Mouse (Mus musculus): ENCODE measurements around the gene Mtus2. TPM values are rescaled to one million over a fixed set of nuclear protein-coding genes. Genes with fewer than 3 reads are reported as not detected.

Mtus2 gene
- total and polyA plus RNA-seq, 3 experiments: 0.08 TPM; not detected in 2

GRCm38 (mm10) chr5:148185898-148186297 is 228.8 kb downstream of the Mtus2 start:
- no peak overlapping the region for H3K27ac ChIP-seq (ENCODE audit: control insufficient read depth, low read depth, low read length)
- no peaks in the 10 kb centered on the region for H3K79me2 ChIP-seq (ENCODE audit: control insufficient read depth, insufficient read depth, low read length, poor library complexity)
- no peaks in the 10 kb centered on the region for H3K27me3 ChIP-seq (ENCODE audit: control insufficient read depth in 1 of 2, insufficient read depth in 2 of 2, low read length in 2 of 2)
- no peak overlapping the region for H3K4me3 ChIP-seq (ENCODE audit: control insufficient read depth in 1 of 2, insufficient read depth in 1 of 2, low read depth in 2 of 2, low read length in 2 of 2)
- no peak for DNase-seq (ENCODE audit: low read depth, low spot score)
- H3K4me1 ChIP-seq (ENCODE audit: control insufficient read depth in 1 of 2, insufficient read depth in 2 of 2, low read length in 2 of 2): no peaks in the 10 kb centered on the region
- H3K36me3 ChIP-seq (ENCODE audit: control insufficient read depth in 1 of 2, insufficient read depth in 2 of 2, low read length in 2 of 2): no peaks in the 10 kb centered on the region
- no peaks in the 10 kb centered on the region for H3K9me3 ChIP-seq (replicated peaks; ENCODE audit: insufficient read depth, low read length)
- TF ChIP-seq CTCF (IDR thresholded peaks at IDR 0.05 in 2 of 3, conservative IDR thresholded peaks at IDR 0.05 in 1 of 3; ENCODE audit: control insufficient read depth in 1 of 3, insufficient read depth in 1 of 3, low read depth in 2 of 3, low read length in 3 of 3, poor library complexity in 1 of 3, severe bottlenecking in 1 of 3) (peak in 2 of 3 experiments; percentile 1 to 18; a peak in 2 of 6 replicates), ZNF384 (IDR thresholded peaks at IDR 0.05; ENCODE audit: low read depth, low read length) (no peak)
- H3K9ac ChIP-seq (ENCODE audit: control insufficient read depth, low read depth, low read length, poor library complexity, severe bottlenecking): no peak overlapping the region

- no peak for TF ChIP-seq NELFE (IDR thresholded peaks at IDR 0.05; ENCODE audit: low read depth, low read length)
- TF ChIP-seq MAZ (IDR thresholded peaks at IDR 0.05; ENCODE audit: low read depth, low read length): no peak
- TF ChIP-seq MEF2A (IDR thresholded peaks at IDR 0.05; ENCODE audit: extremely low read depth, insufficient replicate concordance, low read depth, low read length, poor library complexity, severe bottlenecking): no peak
- no peak for TF ChIP-seq ZC3H11A (IDR thresholded peaks at IDR 0.05; ENCODE audit: low read depth, low read length)
- Histone ChIP-seq H3K9me3 (replicated peaks; ENCODE audit: insufficient read depth, low read length) (no peaks in the 10 kb centered on the region), H3K27ac (ENCODE audit: control insufficient read depth, low read depth, low read length) (no peak overlapping the region), H3K4me3 (ENCODE audit: control insufficient read depth in 1 of 2, insufficient read depth in 1 of 2, low read depth in 2 of 2, low read length in 2 of 2) (no peak overlapping the region), H3K79me2 (ENCODE audit: control insufficient read depth, insufficient read depth, low read length, poor library complexity) (no peaks in the 10 kb centered on the region), H3K9ac (ENCODE audit: control insufficient read depth, low read depth, low read length, poor library complexity, severe bottlenecking) (no peak overlapping the region), H3K27me3 (ENCODE audit: control insufficient read depth in 1 of 2, insufficient read depth in 2 of 2, low read length in 2 of 2) (no peaks in the 10 kb centered on the region), H3K36me3 (ENCODE audit: control insufficient read depth in 1 of 2, insufficient read depth in 2 of 2, low read length in 2 of 2) (no peaks in the 10 kb centered on the region), H3K4me1 (ENCODE audit: control insufficient read depth in 1 of 2, insufficient read depth in 2 of 2, low read length in 2 of 2) (no peaks in the 10 kb centered on the region)
- DNase-seq (ENCODE audit: low read depth, low spot score): no peak
Measured at GRCm38 (mm10) chr5:148191416-148191815, 234.3 kb downstream of the Mtus2 start.

DNA sequence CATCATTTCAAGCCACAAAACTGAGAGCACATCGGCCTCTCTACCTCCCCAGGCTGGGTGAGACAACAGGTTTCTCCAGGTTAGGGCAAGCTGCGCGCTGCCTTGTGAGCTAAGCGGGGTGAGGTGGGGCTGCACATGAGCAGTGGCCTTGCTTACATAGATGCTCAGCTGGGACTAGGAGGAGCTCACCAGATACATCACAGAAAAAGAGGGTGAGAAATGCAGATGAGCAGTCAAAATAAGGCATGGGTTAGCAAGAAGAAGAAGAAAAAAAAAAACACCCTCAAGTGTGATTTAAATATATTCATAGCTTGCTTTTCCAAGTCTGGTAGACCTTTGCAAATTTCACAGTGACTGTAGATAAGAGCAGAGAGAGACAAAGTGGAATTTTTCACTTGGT is 254.7 kb downstream of the Mtus2 start:
- no peaks in the 10 kb centered on the region for H3K9me3 ChIP-seq (replicated peaks; ENCODE audit: insufficient read depth, low read length)
- no peak for DNase-seq (ENCODE audit: low read depth, low spot score)
- H3K4me3 ChIP-seq (ENCODE audit: control insufficient read depth in 1 of 2, insufficient read depth in 1 of 2, low read depth in 2 of 2, low read length in 2 of 2): no peak overlapping the region
- H3K4me1 ChIP-seq (ENCODE audit: control insufficient read depth in 1 of 2, insufficient read depth in 2 of 2, low read length in 2 of 2): no peaks in the 10 kb centered on the region
- no peaks in the 10 kb centered on the region for H3K27me3 ChIP-seq (ENCODE audit: control insufficient read depth in 1 of 2, insufficient read depth in 2 of 2, low read length in 2 of 2)
- no peak overlapping the region for H3K27ac ChIP-seq (ENCODE audit: control insufficient read depth, low read depth, low read length)
- no peak overlapping the region for H3K9ac ChIP-seq (ENCODE audit: control insufficient read depth, low read depth, low read length, poor library complexity, severe bottlenecking)
- no peak for TF ChIP-seq ELF1 (IDR thresholded peaks at IDR 0.05; ENCODE audit: low read depth, low read length)
- H3K36me3 ChIP-seq (ENCODE audit: control insufficient read depth in 1 of 2, insufficient read depth in 2 of 2, low read length in 2 of 2): no peaks in the 10 kb centered on the region
- H3K79me2 ChIP-seq (ENCODE audit: control insufficient read depth, insufficient read depth, low read length, poor library complexity): no peaks in the 10 kb centered on the region

- H3K27me3 ChIP-seq (ENCODE audit: control insufficient read depth in 1 of 2, insufficient read depth in 2 of 2, low read length in 2 of 2): no peaks in the 10 kb centered on the region
- H3K4me1 ChIP-seq (ENCODE audit: control insufficient read depth in 1 of 2, insufficient read depth in 2 of 2, low read length in 2 of 2): no peaks in the 10 kb centered on the region
- no peaks in the 10 kb centered on the region for H3K9me3 ChIP-seq (replicated peaks; ENCODE audit: insufficient read depth, low read length)
- H3K27ac ChIP-seq (ENCODE audit: control insufficient read depth, low read depth, low read length): no peak overlapping the region
- no peaks in the 10 kb centered on the region for H3K36me3 ChIP-seq (ENCODE audit: control insufficient read depth in 1 of 2, insufficient read depth in 2 of 2, low read length in 2 of 2)
- no peak for TF ChIP-seq UBTF (IDR thresholded peaks at IDR 0.05; ENCODE audit: borderline replicate concordance, insufficient read depth, low read depth, low read length)
- no peak for TF ChIP-seq CTCF (IDR thresholded peaks at IDR 0.05 in 2 of 3, conservative IDR thresholded peaks at IDR 0.05 in 1 of 3; ENCODE audit: control insufficient read depth in 1 of 3, insufficient read depth in 1 of 3, low read depth in 2 of 3, low read length in 3 of 3, poor library complexity in 1 of 3, severe bottlenecking in 1 of 3)
- no peak for TF ChIP-seq HCFC1 (IDR thresholded peaks at IDR 0.05; ENCODE audit: low read depth, low read length)
- TF ChIP-seq MAFK (IDR thresholded peaks at IDR 0.05; ENCODE audit: borderline replicate concordance, low read depth, low read length): no peak
- TF ChIP-seq ZNF384 (IDR thresholded peaks at IDR 0.05; ENCODE audit: low read depth, low read length): no peak
- no peak for TF ChIP-seq SIN3A (IDR thresholded peaks at IDR 0.05; ENCODE audit: low read length)
- no peak for TF ChIP-seq ZKSCAN1 (IDR thresholded peaks at IDR 0.05; ENCODE audit: low read depth, low read length)
- TF ChIP-seq RAD21 (IDR thresholded peaks at IDR 0.05; ENCODE audit: low read depth, low read length): no peak
- no peak for TF ChIP-seq ZMIZ1 (IDR thresholded peaks at IDR 0.05; ENCODE audit: low read depth, low read length)
- TF ChIP-seq KAT2A (conservative IDR thresholded peaks at IDR 0.05; ENCODE audit: low read depth, low read length): no peak
- TF ChIP-seq MAX (IDR thresholded peaks at IDR 0.05; ENCODE audit: low read length): no peak
- TF ChIP-seq MYC (IDR thresholded peaks at IDR 0.05; ENCODE audit: low read depth, low read length): no peak
- TF ChIP-seq CHD1 (IDR thresholded peaks at IDR 0.05; ENCODE audit: low read depth, low read length): no peak
- TF ChIP-seq JUND (IDR thresholded peaks at IDR 0.05; ENCODE audit: low read depth, low read length): no peak
- TF ChIP-seq TCF12 (IDR thresholded peaks at IDR 0.05; ENCODE audit: low read depth, low read length): no peak
- no peaks in the 10 kb centered on the region for H3K79me2 ChIP-seq (ENCODE audit: control insufficient read depth, insufficient read depth, low read length, poor library complexity)
- no peak for DNase-seq (ENCODE audit: low read depth, low spot score)
- H3K4me3 ChIP-seq (ENCODE audit: control insufficient read depth in 1 of 2, insufficient read depth in 1 of 2, low read depth in 2 of 2, low read length in 2 of 2): no peak overlapping the region
- no peak overlapping the region for H3K9ac ChIP-seq (ENCODE audit: control insufficient read depth, low read depth, low read length, poor library complexity, severe bottlenecking)
Measured at GRCm38 (mm10) chr5:148216786-148217185, 259.7 kb downstream of the Mtus2 start.
